Mouse (Mus musculus) ES-Bruce4 (cell line): ENCODE results near the gene Plekho1. TPM values are rescaled to one million over a fixed set of nuclear protein-coding genes. Genes with fewer than 3 reads are reported as not detected.

Experiments used
- H3K27ac ChIP-seq: 2 replicates; pipeline ENCODE4 v1.5.1; 2012; ENCODE audit warnings: low read length, inconsistent platforms; ENCODE audit not compliant: insufficient read depth
- H3K27me3 ChIP-seq: 2 replicates; pipeline ENCODE4 v1.6.1; 2012; ENCODE audit warnings: mild to moderate bottlenecking, low read length, inconsistent platforms; ENCODE audit not compliant: control insufficient read depth, poor library complexity, insufficient read depth, severe bottlenecking
- H3K36me3 ChIP-seq: 2 replicates; pipeline ENCODE4 v1.6.1; 2012; ENCODE audit warnings: inconsistent platforms, mild to moderate bottlenecking, low read length, moderate library complexity; ENCODE audit not compliant: control insufficient read depth, poor library complexity, insufficient read depth, severe bottlenecking
- H3K4me1 ChIP-seq: one replicate; pipeline ENCODE4 v1.8.1; 2011; ENCODE audit warnings: low read length; ENCODE audit not compliant: control insufficient read depth, insufficient read depth
- H3K4me3 ChIP-seq: 2 replicates; pipeline ENCODE4 v1.5.1; 2011; ENCODE audit warnings: low read depth, mild to moderate bottlenecking, low read length
- H3K9ac ChIP-seq: 2 replicates; pipeline ENCODE4 v1.6.1; 2012; ENCODE audit warnings: low read depth, mild to moderate bottlenecking, inconsistent platforms; ENCODE audit not compliant: poor library complexity, severe bottlenecking
- H3K9me3 ChIP-seq: replicated peaks from 2 replicates; pipeline ENCODE4 v1.6.1; 2012; ENCODE audit warnings: mild to moderate bottlenecking, low read length, inconsistent platforms; ENCODE audit not compliant: control insufficient read depth, poor library complexity, insufficient read depth, severe bottlenecking
- CTCF ChIP-seq: IDR thresholded peaks from one replicate; pipeline ENCODE4 v1.8.1; 2011; ENCODE audit warnings: low read depth, low read length
- EP300 ChIP-seq: IDR thresholded peaks from 2 replicates; pipeline ENCODE4 v1.6.1; 2011; ENCODE audit warnings: low read depth, low read length; ENCODE audit not compliant: insufficient read depth
- POLR2A ChIP-seq: IDR thresholded peaks from one replicate; pipeline ENCODE4 v1.8.1; 2011; ENCODE audit warnings: low read length; ENCODE audit not compliant: insufficient read depth
- polyA plus RNA-seq: library from polyadenylated mRNA; stranded (reverse); fragments of >200 nt; gene quantifications from 2 replicates; pipeline ENCODE4 v1.2.4, GENCODE M21; 2011; ENCODE audit warnings: low read depth; ENCODE audit not compliant: missing spikeins, insufficient read depth, insufficient read length

Gene Plekho1
- polyA plus RNA-seq, 1 experiment: 9.2 TPM

DNA sequence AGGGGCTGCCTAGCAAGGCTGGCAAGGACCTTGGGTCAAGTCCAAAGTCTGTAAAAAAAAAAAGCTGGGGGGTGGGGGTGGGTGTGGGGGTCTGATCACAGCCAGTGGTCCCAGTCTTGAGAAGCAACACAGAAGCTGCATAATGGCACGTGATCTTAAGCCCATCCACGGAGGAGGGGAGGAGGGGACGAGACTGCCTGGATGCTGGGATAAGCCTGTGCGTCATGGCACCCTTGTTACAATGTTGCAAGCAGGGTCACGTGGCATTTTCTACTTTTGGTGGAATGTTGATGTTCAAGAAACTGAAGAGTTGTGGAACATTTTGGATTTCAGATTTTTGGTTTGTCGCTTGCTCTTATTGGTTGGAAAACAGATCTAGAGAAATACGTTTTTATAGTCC is 52.6 kb downstream of the Plekho1 start:
- peaks cover 36% of the 10 kb centered on the region for H3K36me3 ChIP-seq
- no peaks in the 10 kb centered on the region for H3K9me3 ChIP-seq
- H3K27me3 ChIP-seq: no peaks in the 10 kb centered on the region

DNA sequence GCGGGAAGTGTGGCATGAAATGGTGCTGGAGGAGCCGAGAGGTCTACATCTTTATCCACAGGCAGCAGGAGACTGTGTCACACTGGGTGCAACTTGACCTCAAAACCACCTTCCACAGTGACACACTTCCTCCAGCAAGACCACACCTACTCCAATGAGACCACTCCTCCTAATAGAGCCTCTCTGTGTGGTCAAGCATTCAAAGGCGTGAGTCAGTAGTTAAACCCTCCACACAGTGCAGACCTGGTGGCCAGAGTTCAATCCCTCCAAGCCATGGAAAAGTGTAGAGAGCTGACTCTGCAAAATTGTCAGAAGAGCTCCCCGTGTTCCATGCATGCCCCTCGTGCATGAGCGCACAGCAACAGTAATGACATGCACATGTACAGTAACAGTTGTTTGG is 53.1 kb downstream of the Plekho1 start:
- TF ChIP-seq CTCF (no peak), POLR2A (no peak), EP300 (no peak)
- Histone ChIP-seq H3K4me3 (no peak overlapping the region), H3K9ac (no peak overlapping the region), H3K27ac (no peak overlapping the region), H3K4me1 (no peaks in the 10 kb centered on the region), H3K9me3 (no peaks in the 10 kb centered on the region), H3K36me3 (peaks cover 39% of the 10 kb centered on the region), H3K27me3 (no peaks in the 10 kb centered on the region)

More for the DNA sequence above, 52.6 kb downstream of the Plekho1 start:
- Histone ChIP-seq H3K27ac (no peak overlapping the region), H3K9ac (no peak overlapping the region), H3K4me1 (no peaks in the 10 kb centered on the region), H3K4me3 (no peak overlapping the region)
- TF ChIP-seq POLR2A (no peak), EP300 (no peak), CTCF (no peak)

DNA sequence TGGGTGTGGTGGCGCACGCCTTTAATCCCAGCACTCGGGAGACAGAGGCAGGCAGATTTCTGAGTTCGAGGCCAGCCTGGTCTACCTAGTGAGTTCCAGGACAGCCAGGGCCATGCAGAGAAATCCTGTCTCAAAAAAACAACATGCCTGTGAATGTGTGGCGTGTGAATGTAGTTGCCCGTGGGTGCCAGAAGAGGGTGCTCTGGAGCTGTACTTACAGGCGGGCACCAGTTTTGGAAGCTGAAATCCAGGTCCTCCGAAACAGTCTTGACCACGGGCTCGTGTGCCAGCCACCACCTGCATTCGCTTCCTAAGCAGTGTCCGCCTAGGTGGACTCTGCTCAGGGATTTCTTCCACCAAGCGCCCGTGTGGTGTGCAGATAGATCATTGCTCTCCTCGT is 57.0 kb downstream of the Plekho1 start:
- no peak overlapping the region for H3K27ac ChIP-seq
- no peaks in the 10 kb centered on the region for H3K4me1 ChIP-seq
- no peak overlapping the region for H3K9ac ChIP-seq
- H3K27me3 ChIP-seq: no peaks in the 10 kb centered on the region
- H3K9me3 ChIP-seq: no peaks in the 10 kb centered on the region
- TF ChIP-seq CTCF (peak; percentile 76), POLR2A (no peak)
- H3K36me3 ChIP-seq: peaks cover 50% of the 10 kb centered on the region
- H3K4me3 ChIP-seq: no peak overlapping the region

Other genes with a start within 250 kb of the Plekho1 start
- gene Tars2, start 235.8 kb downstream of the Plekho1 start, polyA plus RNA-seq: 74.5 and 78.3 TPM in 2 replicates
- 51.4 and 58.6 TPM in 2 replicates for gene Rprd2, start 177.1 kb downstream of the Plekho1 start, polyA plus RNA-seq
- 92.4 and 100 TPM in 2 replicates for gene Prpf3, start 140.1 kb downstream of the Plekho1 start, polyA plus RNA-seq
- gene Mrps21, start 124.5 kb downstream of the Plekho1 start, polyA plus RNA-seq: 142 and 163 TPM in 2 replicates
- 5.9 and 7.6 TPM in 2 replicates for gene Ciart, start 113.8 kb downstream of the Plekho1 start, polyA plus RNA-seq
- gene BC028528, start 104.0 kb downstream of the Plekho1 start, polyA plus RNA-seq: 3.6 and 5.4 TPM in 2 replicates
- gene Aph1a, start 102.0 kb downstream of the Plekho1 start, polyA plus RNA-seq: 44.3 and 48.3 TPM in 2 replicates
- 2.4 and 3.3 TPM in 2 replicates for gene Car14, start 91.3 kb downstream of the Plekho1 start, polyA plus RNA-seq
- gene Anp32e, start 66.8 kb downstream of the Plekho1 start, polyA plus RNA-seq: 386 and 405 TPM in 2 replicates
- 12.6 and 14.2 TPM in 2 replicates for gene Vps45, start 62.5 kb upstream of the Plekho1 start, polyA plus RNA-seq
- gene Otud7b, start 108.5 kb upstream of the Plekho1 start, polyA plus RNA-seq: 42.5 and 42.7 TPM in 2 replicates
- 4.3 and 7.4 TPM in 2 replicates for gene Mtmr11, start 166.0 kb upstream of the Plekho1 start, polyA plus RNA-seq
- gene Sf3b4, start 176.3 kb upstream of the Plekho1 start, polyA plus RNA-seq: 81.7 and 90.5 TPM in 2 replicates
- 4.5 and 4.9 TPM in 2 replicates for gene Sv2a, start 185.2 kb upstream of the Plekho1 start, polyA plus RNA-seq
- gene Bola1, start 223.7 kb upstream of the Plekho1 start, polyA plus RNA-seq: 18.1 and 27.8 TPM in 2 replicates
- gene Hist2h2ab, start 223.9 kb upstream of the Plekho1 start, polyA plus RNA-seq: not detected in 2 replicates
- gene Hist2h2ac, start 224.9 kb upstream of the Plekho1 start, polyA plus RNA-seq: 2.5 and 4.3 TPM in 2 replicates
- 1.3 and 2.0 TPM in 2 replicates for gene Hist2h2be, start 225.1 kb upstream of the Plekho1 start, polyA plus RNA-seq
- gene Hist2h3c2, start 243.1 kb upstream of the Plekho1 start, polyA plus RNA-seq: 23.1 and 41.5 TPM in 2 replicates
- gene Hist2h2aa2, start 244.3 kb upstream of the Plekho1 start, polyA plus RNA-seq: 17.2 and 30.9 TPM in 2 replicates
- not detected in 2 replicates for gene Hist2h2aa1, start 249.5 kb upstream of the Plekho1 start, polyA plus RNA-seq